Comparison of ENCODE assay signal across 13 mouse cellular contexts in the genomic region with DNA sequence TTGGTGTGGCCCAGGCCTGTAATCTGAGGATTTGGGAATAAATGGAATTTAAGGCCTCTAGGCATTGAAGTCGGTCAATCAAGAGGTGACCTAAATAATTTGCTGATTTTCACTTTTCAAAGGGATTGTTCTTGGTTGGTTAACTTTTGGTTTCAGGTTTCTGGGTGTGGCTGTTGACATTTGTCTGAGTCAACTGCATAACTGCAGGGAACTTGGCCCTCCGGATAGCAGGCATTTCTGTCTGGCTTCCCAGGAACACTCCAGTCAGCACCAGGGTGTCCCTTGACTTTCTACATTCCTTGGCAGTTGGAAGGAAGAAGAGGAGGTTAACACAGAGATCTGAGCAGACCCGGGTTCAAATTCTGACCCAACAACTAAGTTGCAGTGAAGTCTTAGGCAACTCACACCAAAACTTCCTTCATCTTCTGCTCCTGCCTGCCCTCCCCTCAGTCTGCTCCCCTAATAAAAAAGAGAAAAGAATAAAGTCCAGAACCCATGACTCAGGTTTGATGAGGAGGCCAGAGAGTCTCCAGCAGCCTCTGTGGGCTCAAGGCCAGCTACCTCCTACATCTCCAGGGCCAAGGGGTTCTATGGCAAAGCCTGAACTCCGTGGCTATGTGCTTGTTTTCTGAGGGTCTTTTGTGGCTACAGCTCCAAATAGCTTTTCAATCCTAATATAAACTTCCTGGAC. TPM values are rescaled to one million over a fixed set of nuclear protein-coding genes. Genes with fewer than 3 reads are reported as not detected.
DNase-seq lines count a peak whose midpoint lies in the region; ATAC-seq and TF ChIP-seq lines count a peak whose summit lies in the region.
"Had no signal": no experiment of that assay in that cellular context is flagged by ENCODE, and none has a peak within 500 bp of the region (broad histone marks: within the 10 kb centered on the region; RNA-seq: fewer than 3 reads in every experiment).

No protein-coding gene starts in this region.

- no peak for TF ChIP-seq CTCF in intestine, postnatal 0 days (IDR thresholded peaks at IDR 0.05; ENCODE audit: low read depth)

- H3K27me3 ChIP-seq in liver, embryonic 12.5 days (replicated peaks) = no peaks in the 10 kb centered on the region
- no peaks in the 10 kb centered on the region for H3K27me3 ChIP-seq in intestine, postnatal 0 days (replicated peaks; ENCODE audit: control insufficient read depth, insufficient read depth, low read length)
- no peaks in the 10 kb centered on the region for H3K27me3 ChIP-seq in stomach, embryonic 16.5 days (ENCODE audit: control insufficient read depth, insufficient read depth, low read length)
- H3K27me3 ChIP-seq in forebrain, embryonic 12.5 days = no peaks in the 10 kb centered on the region
- H3K27me3 ChIP-seq: embryonic facial prominence, embryonic 12.5 days; heart, embryonic 12.5 days had no signal

- no peak for DNase-seq in liver
- DNase-seq in Muller cell, postnatal 12 days (ENCODE audit: inconsistent ontology term) = peak; percentile 56
- no peak for DNase-seq in right cerebral cortex, postnatal 10 days (ENCODE audit: low spot score in 2 of 2)
- DNase-seq: cerebellum, adult 9-10 months; layer of hippocampus, adult 9-11 months; thymus, postnatal 4 days had no signal

- H3K27ac ChIP-seq in liver, embryonic 12.5 days = 0 out of 2 replicates have a peak overlapping the region, but pooled peaks have one; percentile 22
- peak overlapping the region; percentile 22; the same call in 1 of the 2 replicates for H3K27ac ChIP-seq in intestine, postnatal 0 days (ENCODE audit: low read depth, low read length)
- H3K27ac ChIP-seq in stomach, embryonic 16.5 days (ENCODE audit: low read length) = peak overlapping the region; percentile 82
- no peak overlapping the region for H3K27ac ChIP-seq in forebrain, embryonic 12.5 days
- H3K27ac ChIP-seq: embryonic facial prominence, embryonic 12.5 days; hindbrain, embryonic 14.5 days had no signal

- H3K4me1 ChIP-seq in liver, embryonic 12.5 days = peaks cover 39% of the 10 kb centered on the region
- peaks cover 7% of the 10 kb centered on the region; the same call in 1 of the 2 replicates for H3K4me1 ChIP-seq in intestine, postnatal 0 days (replicated peaks; ENCODE audit: control insufficient read depth, insufficient read depth, low read length)
- H3K4me1 ChIP-seq in stomach, embryonic 16.5 days (ENCODE audit: control insufficient read depth, insufficient read depth, low read length) = peaks cover 16% of the 10 kb centered on the region; the same call in 1 of the 2 replicates
- no peaks in the 10 kb centered on the region for H3K4me1 ChIP-seq in forebrain, embryonic 12.5 days
- H3K4me1 ChIP-seq: embryonic facial prominence, embryonic 12.5 days had no signal

- no peaks in the 10 kb centered on the region for H3K9me3 ChIP-seq in liver, embryonic 12.5 days (replicated peaks)
- no peaks in the 10 kb centered on the region for H3K9me3 ChIP-seq in intestine, postnatal 0 days (ENCODE audit: control insufficient read depth)
- H3K9me3 ChIP-seq in stomach, embryonic 16.5 days (replicated peaks; ENCODE audit: control insufficient read depth, low read length) = no peaks in the 10 kb centered on the region
- no peaks in the 10 kb centered on the region for H3K9me3 ChIP-seq in forebrain, embryonic 12.5 days
- H3K9me3 ChIP-seq: embryonic facial prominence, embryonic 12.5 days; heart, embryonic 12.5 days had no signal

- no peak for ATAC-seq in liver, embryonic 12.5 days
- peak; percentile 70 for ATAC-seq in intestine, postnatal 0 days
- peak; percentile 73 for ATAC-seq in stomach, embryonic 16.5 days (ENCODE audit: insufficient read depth, low FRiP score)
- ATAC-seq in forebrain, embryonic 12.5 days (ENCODE audit: low FRiP score) = no peak

- no peak overlapping the region for H3K4me3 ChIP-seq in liver, embryonic 12.5 days
- no peak overlapping the region for H3K4me3 ChIP-seq in intestine, postnatal 0 days (ENCODE audit: low read depth, low read length)
- H3K4me3 ChIP-seq in stomach, embryonic 16.5 days (replicated peaks; ENCODE audit: low read length) = no peak overlapping the region
- H3K4me3 ChIP-seq in forebrain, embryonic 12.5 days (replicated peaks) = no peak overlapping the region
- H3K4me3 ChIP-seq: embryonic facial prominence, embryonic 12.5 days; heart, embryonic 12.5 days had no signal

- H3K36me3 ChIP-seq in liver, embryonic 12.5 days = no peaks in the 10 kb centered on the region
- no peaks in the 10 kb centered on the region for H3K36me3 ChIP-seq in intestine, postnatal 0 days (ENCODE audit: control insufficient read depth, insufficient read depth)
- H3K36me3 ChIP-seq in stomach, embryonic 16.5 days (ENCODE audit: control insufficient read depth, insufficient read depth, low read length) = no peaks in the 10 kb centered on the region
- no peaks in the 10 kb centered on the region for H3K36me3 ChIP-seq in forebrain, embryonic 12.5 days (replicated peaks)
- H3K36me3 ChIP-seq: embryonic facial prominence, embryonic 12.5 days; heart, embryonic 12.5 days had no signal

- H3K9ac ChIP-seq in liver, embryonic 12.5 days = no peak overlapping the region
- H3K9ac ChIP-seq in intestine, postnatal 0 days (ENCODE audit: low read depth, low read length) = no peak overlapping the region
- H3K9ac ChIP-seq in stomach, embryonic 16.5 days (ENCODE audit: low read length) = no peak overlapping the region
- H3K9ac ChIP-seq in forebrain, embryonic 12.5 days = no peak overlapping the region
- H3K9ac ChIP-seq: embryonic facial prominence, embryonic 12.5 days; heart, embryonic 12.5 days; hindbrain, embryonic 14.5 days had no signal

- no peak overlapping the region for H3K4me2 ChIP-seq in liver, embryonic 12.5 days
- H3K4me2 ChIP-seq in intestine, postnatal 0 days (replicated peaks; ENCODE audit: low read depth) = no peak overlapping the region
- H3K4me2 ChIP-seq in stomach, embryonic 16.5 days (ENCODE audit: low read depth, low read length) = no peak overlapping the region
- no peak overlapping the region for H3K4me2 ChIP-seq in forebrain, embryonic 12.5 days
- H3K4me2 ChIP-seq: embryonic facial prominence, embryonic 12.5 days; heart, embryonic 12.5 days; hindbrain, embryonic 14.5 days had no signal

- 69% methylated on average over 4 of the region's 4 CpGs for WGBS in liver, embryonic 12.5 days (ENCODE audit: insufficient replicate concordance)
- 34% methylated on average over 4 of the region's 4 CpGs for WGBS in intestine, postnatal 0 days
- 37% methylated on average over 4 of the region's 4 CpGs for WGBS in stomach, embryonic 16.5 days
- WGBS in forebrain, embryonic 12.5 days = 62% methylated on average over 4 of the region's 4 CpGs

RNA-seq across cellular contexts. Expression of gene Arrb1, which starts 16.2 kb away (rescaled TPM):
- polyA plus RNA-seq in liver, embryonic 12.5 days (2016; fragmentation: Nextera tagmentation; extraction: Ambion mirVana) = 134 and 136 TPM in 2 replicates
- 4.2 and 4.4 TPM in 2 replicates for polyA plus RNA-seq in intestine, postnatal 0 days (2015; fragmentation: Nextera tagmentation; extraction: Ambion mirVana)
- 12.6 and 13.6 TPM in 2 replicates for polyA plus RNA-seq in stomach, embryonic 16.5 days (2015; fragmentation: Nextera tagmentation; extraction: Ambion mirVana)
- polyA plus RNA-seq in forebrain, embryonic 12.5 days (2016; fragmentation: Nextera tagmentation; extraction: Ambion mirVana) = 10.8 and 12.2 TPM in 2 replicates

RNA-seq across cellular contexts. Expression of gene Rps3, which starts 35.6 kb away (rescaled TPM):
- 688 TPM in 2 replicates for polyA plus RNA-seq in liver, embryonic 12.5 days (2016; fragmentation: Nextera tagmentation; extraction: Ambion mirVana)
- polyA plus RNA-seq in intestine, postnatal 0 days (2015; fragmentation: Nextera tagmentation; extraction: Ambion mirVana) = 531 and 541 TPM in 2 replicates
- 699 and 743 TPM in 2 replicates for polyA plus RNA-seq in stomach, embryonic 16.5 days (2015; fragmentation: Nextera tagmentation; extraction: Ambion mirVana)
- polyA plus RNA-seq in forebrain, embryonic 12.5 days (2016; fragmentation: Nextera tagmentation; extraction: Ambion mirVana) = 597 and 603 TPM in 2 replicates

RNA-seq across cellular contexts. Expression of gene Klhl35, which starts 53.3 kb away (rescaled TPM):
- polyA plus RNA-seq in liver, embryonic 12.5 days (2016; fragmentation: Nextera tagmentation; extraction: Ambion mirVana) = 0.14 and 0.32 TPM in 2 replicates
- polyA plus RNA-seq in intestine, postnatal 0 days (2015; fragmentation: Nextera tagmentation; extraction: Ambion mirVana) = 0.76 and 1.1 TPM in 2 replicates
- 0.14 and 0.34 TPM in 2 replicates for polyA plus RNA-seq in stomach, embryonic 16.5 days (2015; fragmentation: Nextera tagmentation; extraction: Ambion mirVana)
- polyA plus RNA-seq in forebrain, embryonic 12.5 days (2016; fragmentation: Nextera tagmentation; extraction: Ambion mirVana) = 5.6 and 6.8 TPM in 2 replicates

Comparison
In these comparisons a context has a peak if more than half of its experiments do, and no peak if none do; other contexts are left out.
1. ATAC-seq: peak in intestine, postnatal 0 days (single experiment) and stomach, embryonic 16.5 days (single experiment); none in liver, embryonic 12.5 days (single experiment) and forebrain, embryonic 12.5 days (single experiment).